Mouse (Mus musculus) naive thymus-derived CD4-positive, alpha-beta T cell, adult 2 months (primary cell): ENCODE results near the gene Cdk2ap2.
"Not testable (repeated sequence)": the region's sequence is repeated elsewhere in the genome, so short reads cannot be mapped to it uniquely, and the experiment has no call there.

ENCODE experiments used
- DNase-seq: peaks from one replicate; pipeline ENCODE4 v3.0.0-alpha.2; 2011; ENCODE audit warnings: low read depth

Gene Cdk2ap2

GRCm38 (mm10) chr19:4115816-4116215 is 18.8 kb downstream of the Cdk2ap2 start:
- peak; percentile 25 for DNase-seq

- peak; percentile 61 for DNase-seq
Observed at GRCm38 (mm10) chr19:4117006-4117405, 20.0 kb downstream of the Cdk2ap2 start.

GRCm38 (mm10) chr19:4118350-4118749 is 21.4 kb downstream of the Cdk2ap2 start:
- peak; percentile 42 for DNase-seq

DNA sequence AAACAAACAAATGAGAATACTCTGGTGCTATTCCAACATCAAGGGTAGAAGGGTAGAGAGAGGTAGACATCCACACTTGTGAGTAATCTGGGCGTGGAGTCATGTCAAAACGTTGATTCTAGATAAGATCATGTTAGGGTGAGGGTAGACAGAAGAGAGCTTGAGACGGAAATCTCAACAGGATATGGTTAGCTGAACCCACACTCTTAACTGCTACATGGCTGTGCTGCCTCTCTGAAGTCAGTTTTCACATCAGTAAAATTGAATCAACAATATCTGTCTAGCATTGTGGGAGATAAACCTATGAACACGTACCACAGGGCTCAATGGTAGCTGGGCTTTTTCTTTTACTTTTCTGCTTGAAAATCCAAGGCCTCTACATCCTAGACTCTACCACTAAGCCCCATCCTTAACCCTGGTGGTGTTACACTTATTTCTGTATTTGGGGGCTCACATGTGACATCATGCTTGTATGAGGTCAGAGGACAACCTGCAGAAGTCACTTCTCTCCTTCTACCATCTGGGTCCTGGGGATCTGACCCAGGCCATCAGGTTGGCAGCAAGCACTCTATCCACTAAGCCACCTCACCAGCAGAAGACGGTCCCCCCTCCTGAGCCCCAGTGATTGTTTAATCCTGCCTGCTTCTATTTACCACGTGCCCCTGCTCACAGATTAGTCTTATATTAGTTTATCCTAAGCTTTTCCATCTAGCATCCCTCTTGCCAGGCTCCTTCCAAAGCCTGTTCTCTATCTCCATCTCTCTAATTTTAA is 22.9 kb downstream of the Cdk2ap2 start:
- peak; percentile 93 for DNase-seq

GRCm38 (mm10) chr19:4120496-4120895 is 23.5 kb downstream of the Cdk2ap2 start:
- no peak for DNase-seq

GRCm38 (mm10) chr19:4121097-4121805 is 24.3 kb downstream of the Cdk2ap2 start:
- DNase-seq: peak; percentile 100

DNA sequence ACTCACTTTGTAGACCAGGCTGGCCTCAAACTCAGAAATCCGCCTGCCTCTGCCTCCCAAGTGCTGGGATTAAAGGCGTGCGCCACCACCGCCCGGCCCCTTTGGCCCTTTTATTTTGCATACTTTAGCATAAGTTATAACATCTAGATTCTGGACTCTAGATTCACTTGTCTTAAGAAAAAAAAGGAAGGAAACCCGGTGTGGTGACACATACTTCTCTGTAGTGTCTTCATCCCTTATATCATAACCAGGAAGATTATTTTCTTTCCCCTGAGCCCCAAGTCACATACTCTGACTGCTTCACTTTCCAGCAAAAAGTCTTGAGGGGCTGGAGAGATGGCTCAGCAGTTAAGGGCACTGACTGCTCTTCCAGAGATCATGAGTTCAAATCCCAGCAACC is 24.9 kb downstream of the Cdk2ap2 start:
- DNase-seq: peak; percentile 47

- peak; percentile 40 for DNase-seq
Observed at GRCm38 (mm10) chr19:4122411-4123370, 25.7 kb downstream of the Cdk2ap2 start.

DNA sequence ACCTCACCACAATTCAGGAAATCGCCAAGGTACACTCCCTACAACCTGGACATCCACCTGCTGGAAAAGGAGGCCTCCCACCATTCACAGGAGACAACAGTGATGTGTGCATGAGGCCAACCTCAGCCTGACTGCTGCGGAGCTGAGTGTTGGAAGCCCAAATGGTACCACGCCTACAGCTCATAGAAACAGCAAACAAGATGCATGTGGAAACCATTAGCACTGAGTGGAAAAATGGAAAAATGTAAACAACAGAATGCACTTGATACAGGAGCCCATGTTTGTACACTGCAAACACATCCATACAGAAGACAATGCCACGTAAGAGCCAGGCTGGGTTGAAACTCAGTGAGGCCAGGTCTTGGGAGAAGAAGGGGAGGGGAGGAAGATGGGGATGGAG is 27.4 kb downstream of the Cdk2ap2 start:
- no peak for DNase-seq

DNA sequence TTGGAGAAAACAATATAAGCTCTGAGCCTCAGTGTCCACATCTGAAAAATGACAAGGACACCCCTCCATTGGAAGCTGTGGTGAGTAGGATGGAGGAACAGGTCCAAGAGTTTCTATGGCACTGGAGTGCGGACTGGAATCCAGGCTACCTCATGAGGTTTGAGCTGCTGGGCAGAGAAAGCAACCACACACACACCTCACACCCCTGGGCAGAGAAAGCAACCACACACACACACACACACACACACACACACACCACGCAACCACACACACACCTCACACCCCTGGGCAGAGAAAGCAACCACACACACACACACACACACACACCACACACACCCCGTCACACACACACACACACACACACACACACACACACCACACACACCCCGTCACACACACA is 28.3 kb downstream of the Cdk2ap2 start:
- peak; percentile 64 for DNase-seq

DNA sequence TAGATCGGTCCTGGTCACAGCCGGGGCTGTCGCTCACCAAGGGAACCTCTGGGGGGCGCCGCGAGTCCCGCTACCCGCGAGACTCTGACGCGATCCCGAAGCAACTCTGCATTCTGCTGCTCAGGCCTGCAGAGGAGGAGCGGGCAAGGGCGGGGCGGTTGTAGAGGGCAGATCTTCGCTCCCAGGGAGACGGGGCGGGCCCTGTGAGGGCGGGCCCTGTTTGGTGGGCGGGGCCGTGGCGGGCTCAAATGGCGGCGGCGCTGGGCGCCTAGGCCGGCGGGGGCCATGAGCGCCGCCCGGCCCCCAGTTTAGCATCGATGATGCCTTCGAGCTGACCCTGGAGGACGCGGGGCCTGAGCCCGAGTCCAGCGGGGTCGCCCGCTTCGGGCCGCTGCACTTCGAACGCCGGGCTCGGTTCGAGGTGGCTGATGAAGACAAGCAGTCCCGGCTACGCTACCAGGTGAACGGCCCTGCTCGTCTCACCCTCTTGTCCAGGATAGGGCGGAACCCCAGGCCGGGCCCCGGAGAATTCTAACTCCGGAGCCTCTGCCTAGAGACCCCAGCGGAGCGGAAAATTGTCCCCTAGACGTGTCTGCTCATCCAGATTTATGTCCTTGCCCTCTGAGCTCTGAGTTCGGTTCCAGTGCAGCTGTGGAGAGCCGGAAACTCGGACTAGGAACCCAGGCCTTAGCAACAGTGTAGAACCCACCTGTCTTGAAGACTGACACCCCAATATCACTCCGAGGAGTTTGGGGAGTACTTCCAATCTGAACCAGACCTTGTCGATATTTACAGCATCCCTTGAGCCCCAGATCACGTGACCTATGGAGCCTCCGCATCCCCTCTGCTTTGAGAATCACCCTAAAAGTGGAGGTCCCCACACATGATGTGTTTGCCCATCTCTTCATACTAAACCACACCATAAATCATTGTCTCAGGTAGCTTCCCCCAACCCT is 29.0 kb downstream of the Cdk2ap2 start, which contains the start of gene Aip:
TSS of gene Aip (minus strand) at position 118 of the 956 bp plus-strand sequence.
- DNase-seq: peak; percentile 98

DNA sequence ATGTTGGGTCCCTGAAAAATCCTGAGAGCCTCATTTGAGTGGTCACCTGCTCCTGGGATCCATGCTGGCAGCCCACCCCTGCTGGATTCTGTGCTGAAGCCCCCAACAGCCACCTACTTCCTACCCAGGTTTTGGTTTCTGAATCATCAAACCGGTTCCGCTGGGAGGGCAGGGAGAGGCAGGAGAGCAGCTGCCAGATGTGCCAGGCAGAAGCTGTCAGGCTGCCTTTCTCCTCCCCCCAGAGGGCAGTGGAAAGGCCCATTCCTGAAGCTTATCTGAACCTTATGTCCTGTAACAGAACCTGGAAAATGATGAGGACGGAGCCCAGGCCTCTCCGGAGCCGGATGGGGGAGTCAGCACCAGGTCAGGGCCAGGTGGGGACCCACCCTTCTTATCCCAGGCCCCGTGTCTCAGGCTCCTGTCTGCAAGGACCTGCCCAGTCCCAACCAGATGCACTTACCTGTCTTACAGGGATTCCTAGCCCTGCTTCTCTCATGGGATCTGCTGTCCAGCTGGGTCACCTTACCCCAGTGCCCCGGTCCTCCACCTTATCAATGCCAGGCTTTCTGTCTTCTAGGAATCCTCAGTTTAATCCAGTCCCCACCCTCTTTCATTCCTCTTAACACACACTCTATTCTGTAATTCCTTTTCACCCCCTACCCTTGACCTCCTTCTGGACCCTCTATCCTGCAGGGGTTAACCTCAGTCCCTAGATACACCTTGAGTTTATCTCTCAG is 29.9 kb downstream of the Cdk2ap2 start:
- no peak for DNase-seq

GRCm38 (mm10) chr19:4129462-4129861 is 32.5 kb downstream of the Cdk2ap2 start:
- no peak for DNase-seq

GRCm38 (mm10) chr19:4130106-4130505 is 33.1 kb downstream of the Cdk2ap2 start:
- no peak for DNase-seq

DNA sequence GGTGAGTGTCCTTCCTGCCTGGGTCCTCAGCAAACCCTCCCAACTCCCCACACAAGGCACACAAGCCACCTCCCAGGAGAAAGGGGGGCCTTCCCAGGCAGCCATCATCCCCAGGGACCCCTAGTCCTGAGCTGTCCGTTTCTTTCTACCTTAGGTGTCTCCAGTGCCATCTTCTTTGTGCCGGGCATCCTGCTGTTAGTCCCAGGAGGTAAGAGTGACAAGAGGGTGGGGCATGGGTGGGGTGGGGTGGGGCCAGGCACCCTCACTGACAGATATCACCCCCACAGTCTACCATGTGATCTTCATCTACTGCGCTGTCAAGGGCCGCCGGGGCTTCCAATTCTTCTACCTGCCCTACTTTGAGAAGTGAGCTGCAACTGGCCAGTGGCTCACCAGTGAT is 34.1 kb downstream of the Cdk2ap2 start:
- DNase-seq: no peak

DNA sequence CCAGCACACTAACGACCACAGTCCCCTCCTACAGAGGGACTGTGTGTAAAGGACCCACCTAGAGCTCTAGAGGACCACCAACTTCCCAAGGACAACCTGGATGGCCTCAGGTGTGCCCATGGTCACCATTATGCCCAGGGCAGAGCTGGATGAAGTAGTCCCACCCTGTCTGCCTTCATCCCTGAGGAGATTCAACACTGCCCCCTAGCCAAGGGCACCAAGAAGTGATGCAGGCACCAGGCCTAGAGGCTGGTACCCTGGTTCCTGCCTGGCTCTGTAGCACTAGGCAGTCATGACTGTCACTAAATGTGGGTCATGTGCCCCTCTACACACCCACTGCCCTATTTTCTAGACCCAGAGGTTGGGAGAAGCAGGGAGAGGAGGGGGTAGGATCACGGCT is 34.8 kb downstream of the Cdk2ap2 start:
- DNase-seq: no peak

DNA sequence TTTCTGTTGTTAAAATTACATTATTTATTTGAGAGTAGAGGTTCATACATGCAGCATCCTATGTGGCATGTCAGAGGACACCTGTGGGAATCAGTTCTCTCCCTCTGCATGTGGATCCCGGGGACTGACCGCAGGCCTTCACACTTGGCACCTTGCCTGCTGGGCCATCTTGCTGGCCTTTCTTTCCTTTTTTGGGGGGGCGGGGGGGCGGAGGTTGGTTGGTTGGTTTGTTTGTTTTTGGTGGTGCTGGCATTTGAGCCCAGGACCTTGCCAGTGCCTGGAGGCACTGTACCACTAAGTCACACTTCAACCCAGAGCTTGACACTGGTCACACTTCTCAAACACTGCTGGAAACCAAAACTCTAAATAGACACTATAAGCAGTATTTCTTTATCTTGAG is 37.4 kb downstream of the Cdk2ap2 start:
- DNase-seq: no peak

- not testable (repeated sequence) for DNase-seq
Observed at GRCm38 (mm10) chr19:4135229-4135962, 38.4 kb downstream of the Cdk2ap2 start.

DNA sequence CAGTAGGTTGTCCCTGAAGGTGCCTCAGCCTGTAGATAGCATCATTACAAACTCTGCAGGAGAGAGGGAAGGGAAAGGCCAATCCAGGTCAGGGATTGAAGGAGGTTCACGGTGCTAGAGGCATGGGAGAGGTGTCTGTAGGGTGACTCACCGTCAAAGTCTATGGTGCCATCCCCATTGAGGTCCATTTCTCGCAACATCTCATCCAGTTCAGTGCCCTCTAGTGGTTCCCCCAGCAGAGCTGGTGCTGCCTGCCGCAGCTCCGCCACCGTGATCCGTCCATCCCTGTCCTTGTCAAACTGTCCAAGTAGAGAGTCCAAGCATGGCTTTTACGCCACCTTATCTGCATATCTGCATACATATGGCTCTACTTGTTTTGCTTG is 39.0 kb downstream of the Cdk2ap2 start:
- DNase-seq: peak; percentile 62

- DNase-seq: no peak
Observed at GRCm38 (mm10) chr19:4136463-4136862, 39.5 kb downstream of the Cdk2ap2 start.
